Mouse (Mus musculus) embryo, embryonic 11.5 days (tissue): ENCODE results near the gene Tdrd1.

Experiments
- DNase-seq: peaks from one replicate; pipeline ENCODE4 v3.0.0-alpha.2; 2012; ENCODE audit warnings: low read depth, low spot score

The Tdrd1 gene

GRCm38 (mm10) chr19:56908472-56909270, 82.7 kb downstream of the Tdrd1 start:
- peak; percentile 63 for DNase-seq

GRCm38 (mm10) chr19:56910561-56910960, 84.6 kb downstream of the Tdrd1 start:
- DNase-seq: no peak

- no peak for DNase-seq
Measured at GRCm38 (mm10) chr19:56913761-56914160, 87.8 kb downstream of the Tdrd1 start.

- no peak for DNase-seq
Measured at GRCm38 (mm10) chr19:56914658-56915057, 88.6 kb downstream of the Tdrd1 start.

GRCm38 (mm10) chr19:56915084-56915483, 89.1 kb downstream of the Tdrd1 start:
- no peak for DNase-seq
